Mouse (Mus musculus) right cerebral cortex, postnatal 25 days (tissue): ENCODE measurements at regions not wholly inside any gene's neighbourhood (a gene's known extent, or its start where the extent isn't known, plus 50 kb on each side); places are given as distances from the start of the nearest gene placed in this dataset.

Experiments used
- DNase-seq: peaks from one replicate; pipeline ENCODE4 v3.0.0; 2022

DNA sequence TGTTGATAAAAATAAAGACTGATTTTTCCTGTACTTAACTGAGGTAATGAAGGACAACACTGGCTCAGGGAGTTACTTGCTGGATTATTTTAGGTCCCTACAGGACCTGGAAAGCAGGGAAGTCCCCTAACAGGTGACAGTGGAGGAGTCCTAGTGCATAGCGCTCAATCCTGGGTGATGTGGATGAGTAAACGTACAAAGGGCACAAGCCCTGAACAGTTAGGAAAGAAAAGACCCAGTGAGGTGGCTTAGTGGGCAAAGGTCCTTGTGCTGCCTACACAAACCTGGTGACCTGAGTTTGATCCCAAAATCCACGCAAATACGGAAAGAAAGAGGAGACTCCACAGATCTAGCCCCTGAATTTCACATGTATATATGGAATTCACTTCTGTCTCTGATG lies 99.1 kb downstream of the Hes1 start:
- no peak for DNase-seq

- DNase-seq = no peak
These were observed 101.5 kb downstream of the Hes1 start for GRCm38 (mm10) chr16:30165667-30166180.

GRCm38 (mm10) chr16:30171381-30172079 lies 95.8 kb downstream of the Cpn2 start:
- no peak for DNase-seq

DNA sequence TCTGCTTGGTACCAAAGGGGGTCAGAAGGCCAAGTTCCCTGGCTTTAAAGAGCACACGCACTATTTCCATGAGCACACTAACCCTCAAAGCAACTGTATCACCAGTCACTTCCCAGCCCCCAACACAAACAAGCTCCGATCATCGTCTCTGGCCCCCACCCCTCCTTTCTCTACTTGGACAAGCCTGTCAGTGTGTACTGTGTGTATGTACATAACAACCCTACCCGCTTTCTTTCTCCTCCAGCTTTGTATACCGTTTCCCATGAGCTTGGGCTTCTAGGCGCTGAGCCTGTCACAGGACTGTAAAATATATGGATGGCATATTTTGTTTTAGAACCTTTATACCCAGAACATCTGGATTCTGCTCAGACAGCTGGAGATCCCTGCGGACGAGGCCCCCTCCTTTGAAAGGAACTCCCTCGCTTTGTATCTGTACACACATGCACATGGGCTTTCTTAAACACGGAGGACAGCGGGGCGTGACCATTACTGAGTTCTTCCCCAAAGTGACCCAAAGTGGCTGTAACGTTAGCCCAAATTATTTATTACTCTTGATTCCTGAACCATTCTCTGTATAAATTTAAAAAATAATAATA lies 95.1 kb downstream of the Cpn2 start:
- no peak for DNase-seq

DNA sequence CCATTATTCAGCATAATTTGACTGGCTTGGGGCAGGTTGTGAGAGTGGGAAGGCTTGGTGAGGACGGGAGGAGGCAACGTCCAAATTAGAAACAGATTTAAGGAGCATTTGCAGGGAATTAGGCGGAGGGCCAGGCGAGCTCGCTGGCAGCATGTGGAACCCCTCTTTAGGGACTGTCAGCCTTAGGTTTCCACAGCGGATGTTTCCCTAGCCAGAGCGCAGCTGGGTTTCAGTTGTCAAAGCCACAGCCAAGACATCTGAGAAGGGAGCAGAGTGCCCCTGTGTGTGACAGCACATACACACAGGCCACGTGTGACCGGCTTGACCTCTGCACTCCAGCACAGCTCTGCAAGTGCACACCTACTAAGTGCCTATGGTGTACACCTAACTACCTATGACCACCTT lies 94.5 kb downstream of the Cpn2 start:
- peak; percentile 36 for DNase-seq

GRCm38 (mm10) chr16:30173953-30174874 lies 93.1 kb downstream of the Cpn2 start:
- no peak for DNase-seq

GRCm38 (mm10) chr16:30176306-30176705 lies 91.0 kb downstream of the Cpn2 start:
- DNase-seq = no peak

GRCm38 (mm10) chr16:30177769-30178168 lies 89.5 kb downstream of the Cpn2 start:
- no peak for DNase-seq

DNA sequence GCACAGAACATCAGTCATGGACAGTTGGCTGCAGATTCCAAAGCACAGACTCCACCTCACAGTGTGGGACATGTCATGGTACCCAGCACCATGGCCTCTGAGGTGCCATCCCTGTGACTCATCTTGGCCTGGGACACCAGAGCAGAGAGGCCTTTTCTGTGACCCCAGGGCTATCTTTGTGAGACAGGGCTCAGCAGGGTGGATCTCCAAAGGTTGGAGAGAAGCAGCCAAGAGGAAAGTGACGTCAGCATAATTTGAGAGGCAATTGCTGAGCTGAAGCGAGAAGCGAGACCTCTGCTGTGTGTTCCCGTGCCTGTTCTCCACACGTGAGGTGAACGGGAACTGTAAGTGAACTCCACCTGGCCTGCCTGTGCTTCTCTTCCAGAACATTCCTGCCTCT lies 88.7 kb downstream of the Cpn2 start:
- no peak for DNase-seq

DNA sequence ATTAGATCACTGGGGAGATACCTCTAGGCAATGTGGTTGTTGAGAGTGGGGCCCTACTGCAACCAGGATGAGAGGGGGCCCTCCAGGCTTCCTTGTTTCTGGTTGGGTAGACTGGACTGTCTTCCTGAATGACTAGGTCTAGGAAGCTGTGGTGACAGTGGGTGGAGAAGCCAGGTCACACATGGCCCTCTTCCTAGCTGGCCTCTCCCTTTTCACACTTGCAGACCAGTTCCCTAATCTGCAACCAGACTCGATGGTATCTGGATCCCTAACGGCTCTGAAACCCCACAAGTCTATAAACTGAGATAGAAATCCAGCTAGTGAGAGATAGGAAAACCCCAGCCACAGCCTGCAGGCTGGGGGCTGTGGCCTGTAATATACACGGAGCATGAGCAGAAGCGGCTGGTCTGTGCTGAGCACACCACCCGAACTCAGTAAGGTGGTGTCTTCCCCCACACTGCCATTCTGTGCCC lies 87.8 kb downstream of the Cpn2 start:
- DNase-seq = no peak

DNA sequence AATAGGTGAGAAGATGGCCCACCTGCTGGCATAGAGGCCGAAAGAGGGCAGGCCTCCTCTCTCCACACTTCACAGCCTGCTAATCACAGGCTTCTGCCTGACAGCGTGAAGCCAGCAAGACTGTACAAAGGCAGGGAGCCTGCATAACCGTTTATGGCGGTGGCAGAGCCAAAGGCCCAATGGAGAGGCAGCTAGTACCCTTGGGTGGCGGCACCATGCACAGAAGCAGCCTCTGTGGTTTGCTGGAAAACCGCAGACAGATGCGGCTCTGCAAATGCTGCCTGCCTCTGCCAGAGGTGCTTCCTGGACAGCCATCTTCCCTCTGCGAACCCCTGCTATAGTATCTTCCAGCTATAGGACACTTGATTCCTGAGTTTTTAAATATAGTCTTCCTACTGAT lies 86.2 kb downstream of the Cpn2 start:
- no peak for DNase-seq

DNA sequence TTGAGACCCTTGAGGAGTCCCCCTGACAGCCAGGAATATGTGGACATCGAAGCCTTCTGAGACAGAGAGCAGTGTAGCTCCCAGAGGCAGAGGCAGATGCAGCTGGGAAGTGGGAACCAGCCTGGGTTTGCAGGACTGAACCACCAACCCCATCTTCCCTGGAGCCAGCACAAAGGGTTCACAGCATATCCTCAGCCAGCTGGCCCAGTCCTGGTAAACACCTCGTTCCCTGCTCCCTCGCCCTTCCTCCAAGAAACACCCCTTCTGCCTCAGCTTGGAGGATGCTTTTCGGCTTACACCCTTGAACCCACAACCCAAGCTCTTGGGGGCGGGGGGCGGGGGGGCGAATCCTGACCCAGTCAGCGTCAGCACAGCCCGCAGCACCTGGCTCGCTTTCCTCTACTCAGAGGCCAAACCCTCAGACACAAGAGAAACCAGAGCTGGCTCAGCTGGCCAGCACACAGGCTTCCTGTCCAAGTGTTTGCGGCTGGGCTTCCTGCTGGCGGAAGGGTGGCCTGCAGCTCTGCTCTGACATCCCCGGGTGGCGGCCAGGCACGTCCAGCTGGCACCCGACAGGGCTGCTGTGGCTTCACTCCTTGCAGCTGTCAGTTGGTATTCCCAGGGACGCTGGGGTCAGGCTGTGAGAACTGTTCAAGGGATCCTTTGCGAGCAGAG lies 82.6 kb downstream of the Cpn2 start:
- DNase-seq = peak; percentile 66

DNA sequence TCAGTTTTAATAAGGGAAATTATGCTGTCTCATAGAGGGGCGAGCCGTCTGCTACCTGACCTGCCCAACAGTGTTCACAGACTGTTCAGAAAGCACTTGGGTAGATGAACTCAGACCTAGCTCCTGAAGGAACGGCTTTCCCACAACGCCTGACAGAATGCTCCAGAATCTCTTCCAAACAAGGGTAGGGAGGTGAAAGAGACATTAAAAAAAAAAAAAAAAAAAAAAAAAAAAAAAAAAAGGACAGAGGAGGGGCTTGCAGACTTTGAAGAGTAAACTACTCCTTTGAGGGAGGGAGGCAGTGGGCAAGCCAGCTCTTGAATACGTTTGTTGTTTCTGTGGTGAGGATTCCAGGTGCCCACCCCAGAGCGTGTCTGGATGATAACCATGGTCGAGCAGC lies 81.6 kb downstream of the Cpn2 start:
- no peak for DNase-seq

- no peak for DNase-seq
These were observed 81.0 kb downstream of the Cpn2 start for GRCm38 (mm10) chr16:30186201-30186700.

DNA sequence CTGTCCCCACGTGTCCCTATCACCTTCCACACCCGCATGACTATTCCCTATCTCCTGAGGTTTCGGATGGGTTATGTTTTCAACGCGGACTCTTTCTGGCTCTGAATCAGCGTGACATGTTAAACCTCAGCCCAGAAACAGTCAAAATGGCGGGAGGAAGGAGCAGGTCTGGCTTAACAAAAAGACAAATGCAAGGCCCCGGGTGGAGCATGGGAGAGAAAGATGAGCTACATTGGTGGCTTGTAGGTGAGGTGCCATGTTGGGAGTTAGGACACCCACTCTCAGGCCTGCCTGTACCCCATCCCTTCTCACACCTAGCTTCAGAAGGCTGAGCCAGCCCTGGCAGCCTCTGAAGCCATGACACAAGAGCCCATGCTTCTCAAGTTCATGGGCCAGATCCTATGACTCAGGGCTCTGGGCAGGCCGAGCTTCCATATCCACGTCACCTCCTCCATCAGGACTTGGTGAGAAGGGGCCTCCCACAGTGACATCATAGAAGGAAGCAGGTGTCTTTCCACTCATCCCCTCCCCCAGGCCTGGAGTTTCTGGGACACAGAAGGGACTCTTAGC lies 80.5 kb downstream of the Cpn2 start:
- no peak for DNase-seq

DNA sequence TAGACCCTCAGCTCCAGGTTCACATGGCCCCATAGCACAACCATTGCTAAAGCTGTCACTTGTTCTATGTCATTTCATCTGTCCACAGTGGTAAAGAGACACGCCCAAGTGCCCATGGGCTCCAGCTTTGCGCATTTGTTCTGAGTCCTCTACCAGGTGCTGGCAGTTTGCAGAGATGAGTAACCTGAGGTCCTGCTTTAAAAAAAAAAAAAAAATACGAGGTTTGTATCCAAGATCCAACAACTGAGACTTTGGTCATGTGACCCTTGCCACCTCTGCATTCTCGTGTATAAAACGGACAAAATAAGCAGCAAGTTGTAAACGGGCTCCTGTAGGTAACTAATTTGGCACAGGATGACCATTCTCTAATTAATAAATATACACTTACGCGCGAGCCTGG lies 79.9 kb downstream of the Cpn2 start:
- DNase-seq = no peak

GRCm38 (mm10) chr16:30187907-30188414 lies 79.3 kb downstream of the Cpn2 start:
- peak; percentile 81 for DNase-seq

DNA sequence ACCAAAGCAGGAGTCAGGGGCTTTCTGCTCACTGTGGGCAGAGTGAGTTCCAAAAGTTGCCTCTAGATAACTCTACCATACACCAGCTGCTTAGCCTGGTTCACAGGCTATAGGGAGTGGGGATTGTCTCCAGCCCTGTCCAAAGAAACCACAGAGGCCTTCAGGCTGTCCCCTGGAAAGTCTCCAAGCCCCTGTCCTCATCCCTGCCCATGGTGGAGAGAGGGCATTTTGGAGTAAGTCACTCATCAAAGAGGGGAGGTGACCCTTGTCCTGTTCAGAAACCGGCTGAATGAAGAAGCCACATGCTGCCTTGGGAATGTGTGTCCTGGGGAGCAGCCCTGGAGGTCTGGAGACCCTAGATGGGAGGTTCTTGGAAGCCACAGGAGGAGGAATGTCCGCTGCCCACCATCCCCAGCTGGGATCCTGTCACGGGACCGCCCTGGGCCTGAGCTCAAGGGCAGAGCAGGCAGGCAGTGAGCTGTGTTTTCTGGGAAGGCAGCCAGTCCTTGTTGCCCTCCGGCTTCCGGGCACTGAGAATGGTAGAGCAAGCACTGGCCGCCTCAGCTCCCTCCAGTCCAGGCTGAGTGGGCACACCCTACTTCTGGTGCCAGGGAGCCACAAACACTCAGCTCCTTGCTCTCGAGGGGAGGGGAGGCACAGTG lies 78.4 kb downstream of the Cpn2 start:
- peak; percentile 44 for DNase-seq

GRCm38 (mm10) chr16:30190351-30190750 lies 76.9 kb downstream of the Cpn2 start:
- no peak for DNase-seq

DNA sequence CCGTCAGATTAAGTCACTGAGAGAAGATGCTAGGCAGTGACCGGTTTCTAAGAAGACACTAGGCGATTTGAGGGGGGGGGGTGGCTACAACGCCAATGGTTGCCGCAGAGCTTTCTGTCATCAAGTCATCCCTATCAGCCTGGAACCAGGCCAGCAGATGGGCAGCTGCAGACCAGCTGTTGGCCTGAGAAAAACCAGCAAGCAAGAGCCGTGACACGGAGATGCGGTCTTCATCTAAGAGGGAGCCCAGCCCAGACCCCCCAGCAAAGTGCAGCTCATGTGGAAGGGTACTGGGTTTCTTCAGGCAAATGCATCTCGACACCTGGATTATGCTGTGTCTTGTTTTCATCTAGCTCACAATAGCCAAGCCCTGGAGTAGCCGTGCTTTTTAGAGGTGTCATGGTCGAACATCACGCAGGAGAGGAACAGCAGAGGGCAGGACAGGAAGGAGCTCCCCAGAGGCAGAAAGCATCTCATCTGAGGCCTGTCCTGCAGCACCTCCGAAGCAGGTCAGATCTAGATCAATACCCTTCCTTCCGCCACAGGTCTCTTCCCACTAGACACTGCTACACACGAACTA lies 76.3 kb downstream of the Cpn2 start:
- no peak for DNase-seq
